Comparison of ENCODE assay signal across 8 mouse cellular contexts in the genomic region with DNA sequence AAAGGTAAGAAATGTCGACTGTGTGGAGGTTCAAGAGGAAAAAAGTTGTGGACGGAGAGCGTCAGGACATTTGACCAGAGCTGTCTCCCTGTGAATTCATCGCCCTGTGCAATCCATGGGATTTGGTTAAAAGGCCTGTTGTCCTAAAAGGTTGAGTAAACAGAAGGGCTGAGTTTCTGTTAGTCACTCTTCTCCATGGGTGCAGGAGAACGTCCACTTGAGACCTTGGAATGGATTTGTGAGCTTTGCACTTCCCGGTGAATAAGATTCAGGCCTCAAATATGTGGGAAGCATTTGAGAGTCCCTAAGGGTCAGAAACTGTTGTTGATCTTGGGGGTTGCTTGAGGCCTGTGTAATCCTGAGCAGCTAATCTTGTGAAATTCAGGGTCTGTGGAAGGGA. TPM values are rescaled to one million over a fixed set of nuclear protein-coding genes. Genes with fewer than 3 reads are reported as not detected.
DNase-seq lines count a peak whose midpoint lies in the region; ATAC-seq and TF ChIP-seq lines count a peak whose summit lies in the region.

No protein-coding gene starts in this region.

- peak overlapping the region; percentile 90 for H3K4me2 ChIP-seq in lung, embryonic 14.5 days
- peak overlapping the region; percentile 91 for H3K4me2 ChIP-seq in limb, embryonic 12.5 days
- H3K4me2 ChIP-seq in stomach, embryonic 15.5 days = peak overlapping the region; percentile 91

- no peaks in the 10 kb centered on the region for H3K36me3 ChIP-seq in lung, embryonic 14.5 days (ENCODE audit: insufficient read depth)
- no peaks in the 10 kb centered on the region for H3K36me3 ChIP-seq in limb, embryonic 12.5 days
- H3K36me3 ChIP-seq in stomach, embryonic 15.5 days = no peaks in the 10 kb centered on the region

- H3K4me3 ChIP-seq in lung, embryonic 14.5 days (ENCODE audit: low read depth, low read length) = peak overlapping the region; percentile 88; the same call in 1 of the 2 replicates
- H3K4me3 ChIP-seq in limb, embryonic 12.5 days (replicated peaks) = peak overlapping the region; percentile 85; the same call in 1 of the 2 replicates
- peak overlapping the region; percentile 85; the same call in 1 of the 2 replicates for H3K4me3 ChIP-seq in stomach, embryonic 15.5 days (replicated peaks)

- 68% methylated on average over 6 of the region's 6 CpGs for WGBS in lung, embryonic 14.5 days
- whole genome bisulfite sequencing in limb, embryonic 12.5 days = 84% methylated on average over 6 of the region's 6 CpGs
- WGBS in stomach, embryonic 15.5 days = 72% methylated on average over 6 of the region's 6 CpGs

- no peak overlapping the region; the same call in 1 of the 2 replicates for H3K27ac ChIP-seq in lung, embryonic 14.5 days (ENCODE audit: low read depth)
- no peak overlapping the region for H3K27ac ChIP-seq in limb, embryonic 12.5 days
- H3K27ac ChIP-seq in stomach, embryonic 15.5 days = no peak overlapping the region

- no peak for ATAC-seq in lung, embryonic 14.5 days (ENCODE audit: insufficient read depth)
- no peak for ATAC-seq in limb, embryonic 12.5 days (ENCODE audit: insufficient number of reproducible peaks, insufficient read depth, low FRiP score, low TSS enrichment, low read depth)
- no peak for ATAC-seq in stomach, embryonic 15.5 days (ENCODE audit: insufficient read depth, low FRiP score, low read depth)

- H3K9me3 ChIP-seq in lung, embryonic 14.5 days (ENCODE audit: low read depth, low read length) = no peaks in the 10 kb centered on the region
- no peaks in the 10 kb centered on the region for H3K9me3 ChIP-seq in limb, embryonic 12.5 days
- H3K9me3 ChIP-seq in stomach, embryonic 15.5 days = no peaks in the 10 kb centered on the region

- H3K9ac ChIP-seq in lung, embryonic 14.5 days = no peak overlapping the region
- no peak overlapping the region for H3K9ac ChIP-seq in limb, embryonic 12.5 days (replicated peaks)
- H3K9ac ChIP-seq in stomach, embryonic 15.5 days = no peak overlapping the region

- TF ChIP-seq CTCF in lung, embryonic 14.5 days (IDR thresholded peaks at IDR 0.05; ENCODE audit: low read depth) = no peak

- H3K4me1 ChIP-seq in lung, embryonic 14.5 days (ENCODE audit: insufficient read depth) = peaks cover 7% of the 10 kb centered on the region
- peaks cover 15% of the 10 kb centered on the region for H3K4me1 ChIP-seq in limb, embryonic 12.5 days (replicated peaks)
- peaks cover 7% of the 10 kb centered on the region; the same call in 1 of the 2 replicates for H3K4me1 ChIP-seq in stomach, embryonic 15.5 days

- no peaks in the 10 kb centered on the region for H3K27me3 ChIP-seq in lung, embryonic 14.5 days (ENCODE audit: insufficient read depth, low read length)
- no peaks in the 10 kb centered on the region; the same call in 1 of the 2 replicates for H3K27me3 ChIP-seq in limb, embryonic 12.5 days
- H3K27me3 ChIP-seq in stomach, embryonic 15.5 days (replicated peaks) = no peaks in the 10 kb centered on the region

- peak; percentile 54 for DNase-seq in adrenal gland, adult 2 months
- DNase-seq in adrenal gland, postnatal 25 days = no peak
- no peak for DNase-seq in lung, embryonic 14.5 days
- DNase-seq in lung, postnatal 10 days = no peak
- DNase-seq in left cerebral cortex, adult 11 months (ENCODE audit: low spot score) = no peak
- no peak for DNase-seq in c-Kit-positive CD71-positive TER-119-positive erythroid progenitor cells, embryonic 14.5 days (ENCODE audit: low spot score)

RNA-seq across cellular contexts. Expression of gene Arfgef2, which starts 1.4 kb away (rescaled TPM):
- total RNA-seq in adrenal gland, adult 2 months (2021) = 10 to 100 TPM; 64.3 to 80.6 TPM
- polyA plus RNA-seq in adrenal gland, adult 2 months (2012; rRNA removed) = 16.8 and 21.8 TPM in 2 replicates
- 57.5 and 72.2 TPM in 2 replicates for total RNA-seq in adrenal gland, postnatal 25 days (2021)
- polyA plus RNA-seq in lung, embryonic 14.5 days (2014; fragmentation: Nextera tagmentation; extraction: Ambion mirVana) = 6.3 and 6.9 TPM in 2 replicates
- polyA plus RNA-seq in limb, embryonic 12.5 days (2016; fragmentation: Nextera tagmentation; extraction: Ambion mirVana) = 5.2 and 5.8 TPM in 2 replicates
- 4.5 and 5.2 TPM in 2 replicates for polyA plus RNA-seq in stomach, embryonic 15.5 days (2015; fragmentation: Nextera tagmentation; extraction: Ambion mirVana)

RNA-seq across cellular contexts. Expression of gene Trp53rkb, which starts 14.5 kb away (rescaled TPM):
- 1 to 10 TPM; 3.6 to 3.9 TPM for total RNA-seq in adrenal gland, adult 2 months (2021)
- 2.7 and 4.5 TPM in 2 replicates for polyA plus RNA-seq in adrenal gland, adult 2 months (2012; rRNA removed)
- 3.9 and 4.1 TPM in 2 replicates for total RNA-seq in adrenal gland, postnatal 25 days (2021)
- polyA plus RNA-seq in lung, embryonic 14.5 days (2014; fragmentation: Nextera tagmentation; extraction: Ambion mirVana) = 7.3 and 10.9 TPM in 2 replicates
- polyA plus RNA-seq in limb, embryonic 12.5 days (2016; fragmentation: Nextera tagmentation; extraction: Ambion mirVana) = 8.8 and 14.2 TPM in 2 replicates
- polyA plus RNA-seq in stomach, embryonic 15.5 days (2015; fragmentation: Nextera tagmentation; extraction: Ambion mirVana) = 7.2 and 7.8 TPM in 2 replicates
